Mouse (Mus musculus) gastrocnemius, adult 8-10 months (tissue): ENCODE data around the gene Shisa7. TPM values are rescaled to one million over a fixed set of nuclear protein-coding genes. Genes with fewer than 3 reads are reported as not detected.

Experiments used
- total RNA-seq, 4 experiments: library from RNA; stranded (reverse); gene quantifications; 2 replicates each; pipeline ENCODE4 v1.2.4; 2022

The Shisa7 gene
- total RNA-seq, 4 experiments from 2014 or later, result not detected

Other genes with a start within 250 kb of the Shisa7 start
- gene Ptprh, start 240.7 kb downstream of the Shisa7 start, total RNA-seq, result not detected
- 1 to 10 TPM; 1.4 to 2.3 (median 2.0) TPM for gene Tmem86b, start 213.3 kb downstream of the Shisa7 start, total RNA-seq
- 10 to 100 TPM; 48.2 to 53.4 (median 49.4) TPM for gene Ppp6r1, start 185.7 kb downstream of the Shisa7 start, total RNA-seq
- 10 to 100 TPM; 23.4 to 28.8 (median 24.4) TPM for gene Hspbp1, start 159.6 kb downstream of the Shisa7 start, total RNA-seq
- under 1 TPM; 0.13 to 0.49 (median 0.39) TPM for gene Brsk1, start 154.1 kb downstream of the Shisa7 start, total RNA-seq
- gene Tmem150b, start 119.4 kb downstream of the Shisa7 start, total RNA-seq, result not detected
- 1 to 10 TPM; 3.5 to 5.2 (median 4.8) TPM for gene Kmt5c, start 104.6 kb downstream of the Shisa7 start, total RNA-seq
- gene Cox6b2, start 91.6 kb downstream of the Shisa7 start, total RNA-seq, result not detected
- gene Fam71e2, start 73.4 kb downstream of the Shisa7 start, total RNA-seq, result not detected
- gene Il11, start 61.8 kb downstream of the Shisa7 start, total RNA-seq, result not detected
- not detected for gene Tmem190, start 61.8 kb downstream of the Shisa7 start, total RNA-seq
- gene Tmem238, start 55.0 kb downstream of the Shisa7 start, total RNA-seq, result 10 to 100 TPM in 1 of 4 experiments, 1 to 10 TPM in 3; 6.0 to 12.3 (median 7.4) TPM
- 100 to 1,000 TPM; 347 to 558 (median 433) TPM for gene Rpl28, start 51.8 kb downstream of the Shisa7 start, total RNA-seq
- 100 to 1,000 TPM in 1 of 4 experiments, 10 to 100 TPM in 3; 92.3 to 102 (median 95.8) TPM for gene Ube2s, start 32.1 kb downstream of the Shisa7 start, total RNA-seq
- gene Isoc2b, start 25.6 kb upstream of the Shisa7 start, total RNA-seq, result 1 to 10 TPM; 3.5 to 5.0 (median 3.8) TPM
- gene Isoc2a, start 32.5 kb upstream of the Shisa7 start, total RNA-seq, result 10 to 100 TPM; 23.6 to 32.4 (median 28.2) TPM
- gene Gm36210, start 61.8 kb upstream of the Shisa7 start, total RNA-seq, result under 1 TPM in 3 of 4 experiments, not detected in 1; 0.29 to 0.81 (median 0.48) TPM
- 10 to 100 TPM in 2 of 4 experiments, 1 to 10 TPM in 2; 8.3 to 10.7 (median 9.7) TPM for gene Zfp628, start 70.5 kb upstream of the Shisa7 start, total RNA-seq
- gene Nat14, start 77.3 kb upstream of the Shisa7 start, total RNA-seq, result 1 to 10 TPM; 4.2 to 5.2 (median 4.6) TPM
- 1 to 10 TPM; 1.9 to 4.6 (median 2.5) TPM for gene Ssc5d, start 81.1 kb upstream of the Shisa7 start, total RNA-seq
- gene Sbk2, start 119.7 kb upstream of the Shisa7 start, total RNA-seq, result 10 to 100 TPM; 55.4 to 88.7 (median 62.8) TPM
- gene Sbk3, start 126.5 kb upstream of the Shisa7 start, total RNA-seq, result 1 to 10 TPM in 3 of 4 experiments, under 1 TPM in 1; 0.58 to 1.6 (median 1.1) TPM
- gene Zfp579, start 151.5 kb upstream of the Shisa7 start, total RNA-seq, result 1 to 10 TPM; 7.1 to 9.8 (median 8.7) TPM
- gene Zfp524, start 169.7 kb upstream of the Shisa7 start, total RNA-seq, result 10 to 100 TPM in 2 of 4 experiments, 1 to 10 TPM in 2; 8.3 to 11.7 (median 10.2) TPM
- gene Fiz1, start 170.0 kb upstream of the Shisa7 start, total RNA-seq, result 10 to 100 TPM; 22.4 to 25.7 (median 24.6) TPM
- gene Gm44973, start 170.8 kb upstream of the Shisa7 start, total RNA-seq, result not detected
- gene Zfp865, start 175.7 kb upstream of the Shisa7 start, total RNA-seq, result 10 to 100 TPM; 12.4 to 16.3 (median 13.7) TPM
- gene Ccdc106, start 175.9 kb upstream of the Shisa7 start, total RNA-seq, result not detected
- not detected for gene 4632433K11Rik, start 189.4 kb upstream of the Shisa7 start, total RNA-seq
- gene Zfp784, start 193.8 kb upstream of the Shisa7 start, total RNA-seq, result 1 to 10 TPM; 2.3 to 3.0 (median 2.7) TPM
- gene Zfp580, start 206.8 kb upstream of the Shisa7 start, total RNA-seq, result 1 to 10 TPM; 1.5 to 3.7 (median 3.1) TPM
- 10 to 100 TPM; 38.2 to 52.9 (median 47.0) TPM for gene U2af2, start 217.4 kb upstream of the Shisa7 start, total RNA-seq
- 100 to 1,000 TPM; 164 to 200 (median 181) TPM for gene Epn1, start 235.5 kb upstream of the Shisa7 start, total RNA-seq